Mouse (Mus musculus): ENCODE measurements at regions not wholly inside any gene's neighbourhood (a gene's known extent, or its start where the extent isn't known, plus 50 kb on each side); places are given as distances from the start of the nearest gene placed in this dataset.
"Not testable (repeated sequence)": the region's sequence is repeated elsewhere in the genome, so short reads cannot be mapped to it uniquely, and the experiment has no call there.

DNA sequence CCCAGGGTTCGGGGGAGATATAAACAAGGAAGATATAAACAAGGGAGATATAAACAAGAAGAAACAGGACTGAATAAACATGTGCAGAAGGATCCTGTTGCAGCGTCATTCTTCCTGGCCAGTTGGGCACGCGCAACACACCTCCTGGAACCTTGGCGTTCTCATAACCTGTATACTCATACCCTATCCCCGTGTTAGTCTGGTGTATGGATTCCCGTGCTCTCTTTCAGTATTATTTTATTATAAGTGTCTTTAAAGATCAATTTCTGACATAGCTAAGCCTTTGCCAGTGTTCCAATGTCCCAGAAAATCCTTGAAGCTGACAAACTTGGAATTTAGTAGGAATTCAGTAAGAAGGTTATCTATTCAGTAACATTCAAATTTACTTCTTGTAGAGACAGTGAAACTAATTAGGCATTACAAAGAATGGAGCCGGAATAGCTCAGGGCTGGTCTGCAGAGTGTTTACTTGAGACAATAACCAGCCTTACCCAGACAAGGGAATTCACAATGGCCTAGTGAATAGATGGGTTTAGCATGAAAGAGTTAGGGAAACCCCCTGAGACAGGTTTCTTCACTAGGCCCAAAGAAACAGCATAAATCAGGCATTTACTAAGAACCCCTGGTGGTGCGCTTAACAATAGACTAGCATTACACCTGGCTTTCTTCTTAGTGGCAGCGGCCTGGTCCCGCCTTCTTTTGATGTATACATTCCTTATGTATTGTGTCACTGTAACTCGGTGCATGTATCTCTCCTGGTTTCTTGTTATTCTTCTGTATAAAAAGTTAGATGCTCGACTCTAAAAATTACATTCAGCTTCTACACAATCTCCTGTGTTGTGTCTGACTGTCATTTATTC, 458.4 kb downstream of the Epm2a start:
- TF ChIP-seq BHLHE40 (IDR thresholded peaks at IDR 0.05; ENCODE audit: borderline replicate concordance, low read depth, low read length); POLR2AphosphoS2 (IDR thresholded peaks at IDR 0.05; ENCODE audit: low read length); TAL1 (IDR thresholded peaks at IDR 0.05; ENCODE audit: low read length); ZNF384 (IDR thresholded peaks at IDR 0.05; ENCODE audit: low read depth, low read length); MAFK (IDR thresholded peaks at IDR 0.05; ENCODE audit: borderline replicate concordance, low read depth, low read length); CTCF (IDR thresholded peaks at IDR 0.05 in 2 of 3, conservative IDR thresholded peaks at IDR 0.05 in 1 of 3; ENCODE audit: control insufficient read depth in 1 of 3, insufficient read depth in 1 of 3, low read depth in 2 of 3, low read length in 3 of 3, poor library complexity in 1 of 3, severe bottlenecking in 1 of 3): not testable (repeated sequence)

Measured in MEL (cell line).